Mouse (Mus musculus) lung, adult 18-20 months (tissue): ENCODE data around the gene Asprv1.

Source experiments
- DNase-seq, 2 experiments: peaks; one replicate each; pipeline ENCODE4 v3.0.0; 2022; ENCODE audit warnings: mixed read lengths in 2 of 2

Gene Asprv1

DNA sequence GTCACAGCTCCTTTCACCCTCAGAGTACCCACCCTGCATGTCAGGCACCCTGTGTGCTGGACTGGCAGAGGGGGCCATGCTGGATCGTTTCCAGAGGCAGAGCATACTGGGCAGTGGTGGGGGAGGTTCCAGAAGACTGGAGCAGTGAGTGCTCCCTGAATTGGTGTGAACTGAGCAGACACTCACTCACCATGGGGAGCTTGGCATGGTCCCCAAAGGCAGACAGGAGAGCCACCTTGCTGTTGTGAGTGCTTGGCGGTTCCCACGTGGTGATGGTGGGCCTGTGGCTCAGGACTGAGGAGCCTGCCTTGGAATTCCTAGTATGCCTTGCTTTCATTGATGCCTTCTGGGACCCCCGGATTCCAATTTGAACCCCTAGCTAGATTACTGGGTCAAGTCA lies 4.8 kb upstream of the Asprv1 start:
- DNase-seq = no peak

DNA sequence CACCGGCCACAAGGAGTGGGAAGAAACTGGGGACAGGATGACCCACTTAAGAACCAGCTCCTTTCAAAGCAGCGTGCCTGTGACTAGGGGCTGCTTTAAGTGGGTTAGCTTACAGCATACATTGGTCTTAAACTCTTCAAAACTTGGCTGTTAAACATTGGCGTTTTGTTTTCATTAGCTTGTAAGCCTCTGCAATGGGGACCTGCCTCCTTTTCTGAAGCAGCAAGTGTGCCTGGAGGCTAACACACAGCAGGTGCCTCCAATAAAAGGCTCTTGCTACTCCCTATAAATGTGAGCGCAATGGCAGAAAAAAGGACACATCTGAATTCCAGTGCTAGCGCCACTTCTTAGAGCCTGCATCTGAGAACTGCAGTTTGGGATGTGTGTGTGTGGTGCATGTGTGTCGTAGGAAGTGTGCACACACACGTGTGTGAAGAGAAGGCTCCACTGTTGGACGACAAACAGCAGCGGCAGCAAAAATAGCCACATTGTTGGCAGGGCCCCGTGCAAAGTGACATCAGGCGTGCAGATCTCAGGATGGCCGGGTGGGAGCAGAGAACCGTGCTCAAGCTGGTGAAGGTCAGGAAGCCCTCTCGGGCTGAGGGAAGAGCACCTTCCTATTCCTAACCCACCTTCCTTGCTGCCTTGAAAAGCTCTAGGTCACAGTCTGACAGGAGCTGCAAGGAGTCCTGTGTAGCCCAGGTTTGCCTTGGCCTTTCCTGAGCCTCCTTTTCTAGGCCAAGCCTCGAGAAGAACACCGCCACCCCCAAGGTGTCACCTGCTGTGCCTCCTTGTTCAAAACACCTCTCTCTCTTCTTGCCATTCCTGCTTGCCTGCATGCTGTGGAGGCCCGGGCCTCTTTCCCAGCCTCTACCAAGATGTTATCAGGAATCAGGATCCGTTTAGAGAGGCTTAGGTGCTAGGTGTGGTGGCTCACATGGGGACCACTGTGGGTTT lies 3.6 kb upstream of the Asprv1 start:
- DNase-seq = no peak

DNA sequence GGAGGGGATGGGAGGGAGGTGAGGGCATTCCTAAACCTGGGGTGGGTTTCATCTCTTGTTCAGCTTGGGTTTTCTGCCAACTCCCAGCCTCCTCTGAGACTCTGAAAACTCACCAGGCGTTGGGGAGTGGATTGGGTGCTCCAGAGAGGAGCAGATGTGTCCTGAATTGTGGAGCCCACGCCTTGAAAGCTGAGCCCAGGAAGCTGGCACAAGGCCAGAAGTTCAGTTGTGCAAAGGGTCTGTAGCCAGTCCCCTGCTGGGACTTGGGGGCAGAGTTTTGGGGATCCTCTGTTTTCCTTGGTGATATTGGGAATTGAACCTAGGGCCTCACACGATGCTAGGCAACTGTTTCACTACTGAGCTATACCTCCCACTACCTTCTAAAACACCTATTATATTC lies 2.2 kb downstream of the Asprv1 start:
- no peak for DNase-seq

DNA sequence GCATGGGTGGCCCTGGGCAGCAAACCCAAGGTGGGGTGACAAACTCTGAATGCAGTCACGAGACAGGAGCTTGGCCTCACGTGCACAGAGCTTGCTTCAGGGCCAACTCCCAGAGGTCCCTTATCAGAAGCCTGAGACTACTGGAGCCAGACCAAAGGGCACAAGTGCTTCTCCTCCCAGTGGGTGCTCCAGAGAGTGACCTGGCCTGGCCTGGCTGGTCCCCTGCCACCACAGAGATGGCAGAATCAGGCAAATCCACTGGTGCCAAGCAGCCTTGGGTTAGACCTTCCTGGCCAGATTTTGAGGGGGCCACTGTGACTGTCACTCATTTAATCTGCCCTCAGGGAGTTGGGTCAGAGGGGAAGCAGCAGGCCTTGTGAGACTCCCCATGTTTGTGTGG lies 8.5 kb downstream of the Asprv1 start:
- DNase-seq = peak; percentile 78 to 85

DNA sequence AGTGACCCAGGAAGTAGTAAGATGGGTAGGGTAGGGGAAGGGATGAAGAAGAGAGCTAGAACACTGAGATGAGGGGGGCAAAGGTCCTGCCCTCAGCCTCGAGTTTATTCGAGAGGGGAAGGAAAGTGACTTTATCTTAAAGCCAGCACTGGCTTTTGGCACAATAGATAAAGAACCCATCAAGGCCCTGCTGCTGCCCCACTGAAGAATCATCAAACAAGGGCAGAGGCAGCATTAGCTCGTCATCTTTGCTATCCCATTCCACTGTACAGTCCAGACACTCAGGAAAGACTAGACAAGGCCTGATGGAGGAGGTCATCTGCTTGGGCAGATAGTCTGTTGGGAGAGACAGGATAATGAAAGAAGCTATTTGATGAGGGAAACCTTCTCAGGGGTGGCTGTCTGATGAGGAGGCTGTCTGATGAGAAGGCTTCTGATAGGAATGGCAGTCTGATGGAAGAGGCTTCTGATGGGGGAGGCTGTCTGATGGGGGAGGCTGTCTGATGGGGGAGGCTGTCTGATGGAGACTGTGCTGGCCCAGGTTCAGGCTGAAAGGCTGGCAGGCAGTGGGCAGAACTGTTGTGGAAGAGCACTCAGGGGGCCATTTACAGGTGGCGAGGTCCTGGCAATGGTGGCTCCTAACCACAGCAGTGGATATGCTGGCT lies 9.3 kb downstream of the Asprv1 start:
- no peak for DNase-seq

DNA sequence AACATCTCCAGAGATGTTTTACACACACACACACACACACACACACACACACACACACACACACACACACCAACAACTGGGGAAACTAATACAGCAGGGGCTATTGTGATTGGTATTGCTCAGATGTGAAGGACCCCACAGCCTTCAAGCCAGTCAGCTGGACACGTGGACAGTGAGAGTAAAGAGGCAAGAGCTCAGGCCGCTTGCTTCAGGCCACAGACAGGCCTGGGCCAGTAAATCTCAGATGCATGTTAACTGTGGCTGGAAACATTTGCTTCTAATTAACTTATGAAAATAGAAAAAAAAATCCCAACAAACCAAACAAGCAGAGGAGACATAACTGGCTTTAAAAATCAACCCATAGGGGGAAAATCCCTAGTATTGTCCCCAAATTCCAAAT lies 9.9 kb downstream of the Asprv1 start:
- no peak for DNase-seq

DNA sequence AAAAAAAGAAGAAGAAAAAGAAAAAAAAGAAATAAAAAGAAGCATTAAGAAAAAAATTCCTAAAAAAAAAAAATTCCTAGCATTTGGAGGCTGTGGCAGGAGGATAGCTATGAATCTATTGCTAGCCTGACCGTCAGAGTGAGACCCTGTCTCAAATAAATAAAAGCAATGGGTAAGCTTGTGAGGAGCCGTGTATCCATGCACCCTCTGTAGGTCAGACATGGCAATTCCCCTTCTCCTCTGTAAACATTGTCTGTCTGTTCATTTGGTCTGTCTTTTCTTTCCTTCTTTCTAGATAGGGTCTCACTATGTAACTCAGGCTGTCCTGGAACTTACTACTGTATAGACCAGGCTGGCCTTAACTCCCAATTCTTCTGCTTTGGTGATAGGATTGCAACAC lies 10.5 kb downstream of the Asprv1 start:
- DNase-seq = no peak

DNA sequence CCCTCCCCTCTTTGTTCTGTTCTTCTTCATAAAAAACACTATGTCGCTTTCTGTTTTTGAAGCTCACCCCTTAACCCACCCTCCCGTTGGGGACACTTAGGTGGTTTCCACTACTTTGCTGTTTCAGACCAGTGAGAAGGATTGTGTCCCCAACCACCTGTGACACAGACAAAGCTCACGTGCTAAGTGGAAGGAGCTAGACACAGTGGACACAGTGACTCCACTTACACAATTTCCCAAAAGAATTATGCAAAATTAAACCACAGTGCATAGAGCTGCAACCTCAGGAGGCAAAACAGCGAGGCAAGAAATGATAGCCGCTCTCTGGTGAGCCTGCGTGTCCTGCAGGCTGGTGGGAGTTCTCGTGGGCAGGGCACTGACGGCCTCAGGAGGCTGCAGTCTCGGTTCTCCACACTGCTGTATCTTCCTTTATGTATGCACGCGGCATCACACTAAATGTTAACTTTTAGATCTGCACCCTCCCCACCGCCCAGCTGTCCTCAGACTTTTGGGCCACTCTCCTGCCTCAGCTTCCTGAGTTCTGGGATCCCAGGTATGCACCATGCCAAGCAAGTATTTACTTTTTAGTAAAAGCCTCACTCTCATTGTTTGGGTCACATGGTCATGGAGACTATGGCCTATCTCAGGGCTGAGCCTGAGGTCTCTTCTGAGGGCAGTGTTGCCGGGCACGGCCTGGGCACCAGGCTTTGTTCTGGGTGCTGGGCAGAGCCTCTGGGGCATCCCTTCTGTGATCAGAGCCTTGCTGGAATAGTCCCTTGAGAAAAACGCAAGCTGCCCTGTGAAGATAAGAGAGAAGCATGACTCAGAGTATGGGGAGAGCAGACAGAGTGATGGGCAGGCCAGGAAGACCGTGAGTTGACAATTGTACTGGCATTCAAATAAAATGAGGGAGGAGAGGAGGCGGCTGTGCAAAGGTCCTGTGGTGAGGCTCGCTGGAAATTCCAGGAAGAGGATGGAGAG lies 11.5 kb downstream of the Asprv1 start:
- DNase-seq = no peak

DNA sequence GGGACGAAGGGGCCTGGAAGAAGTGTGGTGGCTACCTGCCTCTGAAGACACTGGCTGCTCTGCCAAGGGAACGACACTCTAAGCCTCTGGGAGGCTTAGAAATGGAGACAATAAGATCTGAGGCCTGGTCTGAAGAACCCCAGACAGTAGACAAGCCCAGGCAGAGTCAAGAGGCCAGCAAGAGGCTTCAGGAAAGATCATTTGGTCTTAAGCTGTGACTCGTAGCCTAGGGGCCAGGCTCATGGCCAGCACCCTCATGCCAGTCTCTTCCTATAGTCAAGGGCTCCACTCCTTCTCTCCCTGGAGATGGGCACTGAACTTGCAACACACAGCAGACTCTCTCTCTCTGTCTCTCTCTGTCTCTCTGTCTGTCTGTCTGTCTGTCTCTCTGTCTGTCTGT lies 12.2 kb downstream of the Asprv1 start:
- DNase-seq = no peak

DNA sequence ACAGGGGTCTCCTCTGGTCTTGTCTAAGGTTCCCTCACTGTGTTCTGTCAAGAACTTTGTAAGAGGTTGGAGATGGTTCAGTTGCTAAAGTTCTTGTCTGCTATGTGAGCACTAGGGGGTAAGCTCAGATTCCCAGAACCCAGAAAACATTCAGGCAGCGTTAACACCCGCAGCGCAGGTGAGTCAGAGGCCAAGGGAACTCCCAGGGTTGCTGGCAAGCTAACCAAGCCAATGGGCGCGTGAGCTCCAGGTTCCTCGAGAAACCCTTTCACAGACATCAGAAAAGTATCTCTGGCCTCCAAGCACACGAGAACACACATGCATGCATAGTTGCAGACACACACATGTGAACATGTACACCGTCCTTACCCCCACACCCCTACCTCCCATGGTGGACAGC lies 12.8 kb downstream of the Asprv1 start:
- DNase-seq = no peak

DNA sequence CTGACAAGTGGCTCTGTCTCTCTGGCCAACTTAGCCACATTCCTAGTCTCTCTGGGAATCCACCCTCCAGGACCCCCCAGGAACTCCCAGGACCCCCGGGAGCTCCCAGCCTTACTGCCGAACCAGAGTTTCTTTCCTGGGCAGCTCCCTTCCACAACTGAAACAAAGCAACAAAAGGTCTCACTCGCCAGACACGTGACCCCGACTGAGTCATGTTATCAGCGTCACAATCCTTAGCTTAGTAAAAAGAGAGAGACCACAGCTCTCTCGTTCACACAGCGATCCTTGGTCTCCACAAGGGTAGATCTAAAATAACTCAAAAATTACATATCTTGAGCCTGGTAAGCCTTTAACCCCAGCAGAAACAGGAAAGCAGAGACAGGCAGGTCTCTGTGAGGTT lies 13.8 kb downstream of the Asprv1 start:
- no peak for DNase-seq

DNA sequence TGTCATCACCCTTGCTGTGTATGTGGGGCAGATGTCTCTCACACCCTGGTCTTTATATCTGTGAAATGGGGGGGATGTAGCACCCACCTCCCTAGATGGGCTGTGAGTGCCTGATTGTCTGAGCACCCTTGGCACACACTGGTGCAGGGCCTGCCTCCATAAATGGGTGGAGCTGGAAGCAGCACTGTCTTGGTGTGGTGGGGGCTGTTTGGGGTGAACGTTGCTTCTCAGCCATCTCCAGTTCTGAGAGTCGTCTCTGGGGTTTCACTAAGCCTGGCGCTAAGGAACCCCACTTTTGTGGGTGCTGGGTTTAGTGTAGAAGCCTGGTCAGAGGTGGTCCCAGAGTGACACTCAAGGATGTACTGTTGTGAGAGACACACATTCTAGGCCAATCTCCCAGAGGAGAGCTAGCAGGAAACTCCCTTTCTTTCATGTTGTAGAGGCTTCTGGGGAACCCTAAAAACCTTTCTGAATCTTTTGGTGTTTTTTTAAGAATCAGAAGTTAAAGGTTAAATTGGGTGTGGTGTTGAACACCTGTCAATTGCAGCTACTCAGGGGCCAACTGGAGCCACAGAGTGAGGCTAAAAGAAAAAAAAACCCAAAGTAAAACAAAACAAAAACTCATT lies 16.9 kb downstream of the Asprv1 start:
- no peak for DNase-seq

DNA sequence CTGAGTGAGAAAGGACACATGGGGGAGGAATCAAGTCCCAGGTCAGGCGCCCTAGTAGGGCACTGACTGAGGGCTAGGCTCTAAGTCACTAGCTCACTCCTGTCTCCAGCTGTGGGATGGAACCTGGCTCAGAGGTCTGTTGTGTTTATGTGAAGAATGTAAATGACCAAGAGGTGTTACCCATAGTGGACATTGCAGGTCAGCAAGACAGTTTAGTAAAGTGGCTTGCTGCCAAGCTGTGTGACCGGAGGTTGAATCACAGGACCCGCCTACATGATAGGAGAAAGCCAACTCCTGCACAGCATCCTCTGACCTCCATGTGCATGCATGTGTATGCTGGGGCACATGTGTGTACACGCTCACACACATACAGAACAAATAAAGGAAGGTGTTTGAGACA lies 17.6 kb downstream of the Asprv1 start:
- DNase-seq = no peak

DNA sequence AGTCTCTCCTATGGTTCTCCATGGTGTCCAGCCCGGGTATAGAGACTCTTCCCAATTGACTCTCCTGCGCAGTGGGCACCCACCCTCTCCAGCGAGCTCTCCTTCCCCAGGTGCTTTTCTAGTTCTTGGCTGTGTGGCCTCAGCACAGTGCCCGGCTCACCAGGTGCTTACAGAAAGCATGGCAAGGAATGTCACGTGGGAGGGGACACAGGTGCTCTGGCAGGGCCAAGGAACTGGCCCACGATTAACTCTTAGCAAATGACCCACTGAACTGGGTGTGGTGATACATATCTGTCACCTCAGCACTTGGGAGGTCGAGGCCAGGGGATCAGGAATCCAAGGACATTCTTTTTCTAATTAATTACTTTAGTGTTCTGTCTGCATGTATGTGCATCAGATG lies 18.2 kb downstream of the Asprv1 start:
- no peak for DNase-seq

DNA sequence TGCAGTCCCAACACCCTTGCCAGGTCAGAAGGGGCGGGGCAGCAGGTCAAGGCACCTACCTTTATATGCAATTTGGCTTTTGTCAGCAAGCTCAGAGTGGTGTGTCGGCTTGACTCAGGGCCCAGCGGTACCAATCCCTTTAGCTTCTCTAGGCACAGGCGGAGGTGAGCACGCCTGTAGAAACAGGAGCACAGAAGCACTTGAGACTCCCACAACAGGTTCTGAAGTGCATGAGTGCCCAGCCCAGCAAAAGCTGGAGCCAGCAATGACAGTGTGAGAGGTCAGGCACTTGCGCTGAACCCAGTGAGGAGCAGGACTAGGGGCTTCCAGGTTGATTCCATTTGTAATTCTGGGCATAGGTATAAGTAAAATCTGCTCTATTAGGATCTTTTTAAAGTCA lies 25.1 kb downstream of the Asprv1 start:
- peak; percentile 75 to 81 for DNase-seq

DNA sequence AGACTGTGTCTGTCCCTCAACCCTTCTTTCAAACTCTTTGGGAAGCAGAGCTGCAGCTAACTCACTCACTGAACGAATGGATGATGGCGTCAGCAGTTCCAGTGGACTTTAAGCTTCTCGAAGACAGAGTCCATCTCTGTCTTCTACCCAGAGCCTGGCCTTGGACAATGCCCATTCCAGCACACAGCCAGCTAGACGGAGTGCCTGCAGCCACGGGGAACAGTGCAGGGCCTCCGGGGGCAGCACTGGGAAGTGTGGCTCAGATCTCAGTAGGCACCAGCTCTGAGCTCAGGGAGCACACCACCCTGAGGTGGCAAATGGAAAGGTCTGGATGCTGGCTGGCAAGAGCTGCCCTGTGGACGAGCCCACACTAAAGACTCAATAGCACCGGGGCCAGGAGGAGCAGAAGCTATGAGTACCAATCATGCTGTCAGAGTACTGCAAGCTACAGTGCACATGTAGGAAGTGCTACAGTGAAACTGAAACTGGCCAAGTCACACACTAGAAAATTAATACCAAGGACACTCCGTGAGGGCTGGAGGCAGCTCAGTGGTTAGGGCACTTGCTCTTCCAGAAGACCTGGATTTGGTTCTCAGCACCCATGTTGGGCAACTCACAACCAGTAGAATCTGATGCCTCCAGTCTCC lies 26.4 kb downstream of the Asprv1 start:
- DNase-seq = no peak

DNA sequence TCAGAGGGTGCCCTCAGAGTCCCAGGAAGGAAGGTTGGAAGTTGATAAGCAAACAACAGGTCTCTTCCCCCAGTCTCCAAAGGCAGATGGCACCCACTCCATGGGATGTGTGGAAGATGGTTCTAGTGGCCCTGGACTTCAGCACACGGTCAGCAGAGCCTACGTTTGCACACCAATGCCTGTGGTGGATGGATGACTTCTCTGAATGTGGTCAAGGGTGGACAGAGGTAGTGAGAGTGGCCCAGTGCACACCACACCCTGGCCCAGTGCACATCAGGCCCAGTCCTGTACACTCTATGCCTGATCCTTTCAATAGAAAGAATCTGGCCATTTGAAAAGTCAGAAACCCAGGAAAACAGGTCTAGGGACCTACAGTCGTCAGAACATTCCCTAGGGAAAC lies 30.5 kb downstream of the Asprv1 start:
- no peak for DNase-seq

DNA sequence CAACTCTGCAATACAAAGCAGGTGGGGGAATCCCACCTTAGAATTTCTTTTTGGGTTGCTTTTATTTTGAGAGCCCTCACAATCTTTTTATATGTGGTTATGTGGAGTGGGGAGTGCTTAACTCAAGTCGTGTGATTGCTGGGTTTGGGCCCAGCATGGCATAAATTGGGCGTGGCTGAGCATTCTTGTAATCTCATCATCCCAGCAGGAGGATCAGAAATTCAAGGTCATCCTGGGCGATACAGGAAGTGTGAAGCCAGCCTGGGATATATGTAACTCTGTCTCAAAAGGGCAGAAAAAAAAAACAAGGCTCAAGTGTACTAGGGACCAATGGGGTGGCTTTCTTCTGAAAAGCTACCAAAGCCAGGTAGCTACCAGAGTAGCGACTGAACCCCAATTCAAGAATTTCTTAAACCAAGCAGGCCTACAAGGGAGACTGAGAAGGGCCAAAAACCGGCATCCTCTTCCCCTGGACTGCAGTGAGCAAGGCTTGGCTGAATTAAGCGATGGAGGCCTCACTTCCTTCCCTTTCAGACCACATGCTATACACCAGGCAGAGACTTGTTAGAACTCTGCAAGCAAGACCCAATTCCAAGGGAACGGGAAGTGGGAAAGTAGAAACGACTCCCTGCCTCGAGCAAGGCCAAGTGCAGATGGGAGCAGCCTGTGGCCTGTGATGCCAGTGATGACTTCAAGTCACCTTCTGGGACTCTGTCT lies 32.4 kb downstream of the Asprv1 start:
- no peak for DNase-seq

DNA sequence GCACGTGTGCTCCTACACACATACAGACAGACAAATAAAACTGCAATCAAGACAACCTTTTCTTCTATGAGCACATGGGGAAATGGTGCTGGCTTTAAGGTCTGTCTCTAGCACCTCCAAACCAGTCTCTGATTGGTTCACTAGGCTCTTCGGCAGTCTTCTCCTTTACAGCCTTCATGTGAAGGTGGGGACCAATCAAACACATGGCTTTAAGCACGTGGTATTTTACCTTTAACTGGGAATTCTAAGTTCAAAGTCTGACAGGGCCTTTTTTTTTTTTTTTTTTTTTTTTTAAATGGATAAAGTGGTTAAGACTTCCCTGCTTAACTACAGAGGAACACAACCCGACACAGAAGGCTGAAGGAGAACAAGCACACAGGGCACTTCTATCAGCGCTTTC lies 37.1 kb downstream of the Asprv1 start:
- no peak for DNase-seq

DNA sequence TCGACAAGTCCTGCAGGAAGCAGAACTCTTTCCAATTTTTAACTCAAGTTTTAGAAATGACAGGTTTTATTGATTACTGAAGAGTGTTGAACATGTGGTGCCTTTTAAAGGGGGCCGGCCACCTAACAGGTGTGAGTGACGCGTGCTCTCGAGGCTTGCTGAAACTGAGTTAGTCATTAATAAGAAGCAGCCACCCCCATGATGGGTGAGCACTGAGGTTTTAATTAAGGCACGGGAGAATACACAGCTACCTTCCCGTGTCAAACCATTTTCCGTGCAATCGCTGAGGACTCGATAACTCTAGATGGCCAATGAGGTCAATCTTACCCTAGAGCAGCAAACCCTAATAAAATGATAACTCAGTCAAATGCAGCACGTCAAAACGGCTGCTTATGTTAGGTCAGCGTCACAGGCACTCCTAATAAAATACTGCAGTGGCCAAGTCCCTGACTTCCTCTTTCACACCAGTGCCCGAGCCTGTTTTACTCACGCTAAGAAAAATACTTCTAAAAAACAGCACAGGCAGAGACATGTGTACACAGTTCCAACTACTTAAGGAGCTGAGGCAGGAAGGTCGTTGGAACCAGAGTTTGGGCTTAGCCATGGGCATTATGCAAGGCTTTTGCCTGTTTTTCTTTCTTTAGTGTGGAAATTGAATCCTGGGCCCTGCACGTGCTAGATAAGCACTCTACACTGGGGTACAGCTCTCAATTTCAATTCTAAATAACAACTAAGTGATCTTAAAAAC lies 37.8 kb downstream of the Asprv1 start:
- DNase-seq = no peak

DNA sequence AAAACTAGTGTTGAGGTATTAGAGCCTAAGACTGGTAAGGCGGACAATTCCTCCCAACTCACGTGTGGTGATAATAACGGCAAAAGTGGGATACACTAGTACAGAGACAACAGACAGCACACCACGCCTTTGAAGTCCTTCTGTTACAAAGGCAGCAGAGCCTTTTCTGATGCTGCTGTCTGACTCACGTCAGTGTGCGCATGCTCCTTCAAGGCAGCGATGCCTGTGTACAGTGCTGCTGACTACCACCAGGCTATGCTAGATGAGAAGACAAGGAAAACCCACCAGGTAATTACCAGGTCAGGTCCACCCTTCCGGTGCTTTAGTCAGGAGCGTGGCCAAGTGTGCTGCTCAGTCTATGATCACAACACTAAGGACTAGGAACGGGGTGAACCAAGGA lies 39.1 kb downstream of the Asprv1 start:
- DNase-seq = no peak
